15 mouse cellular contexts compared by ENCODE assay signal in genomic region chr9:66202463-66202862, GRCm38 (mm10). TPM values are rescaled to one million over a fixed set of nuclear protein-coding genes. Genes with fewer than 3 reads are reported as not detected.
DNase-seq lines count a peak whose midpoint lies in the region; ATAC-seq and TF ChIP-seq lines count a peak whose summit lies in the region.
"Had no signal": no experiment of that assay in that cellular context is flagged by ENCODE, and none has a peak within 500 bp of the region (broad histone marks: within the 10 kb centered on the region; RNA-seq: fewer than 3 reads in every experiment).

No protein-coding gene starts in this region.

- no peak overlapping the region for H3K27ac ChIP-seq in midbrain, embryonic 11.5 days (ENCODE audit: low read depth, low read length)
- H3K27ac ChIP-seq in midbrain, postnatal 0 days (ENCODE audit: low read depth, low read length) = no peak overlapping the region
- no peak overlapping the region for H3K27ac ChIP-seq in liver, embryonic 11.5 days (ENCODE audit: low read depth, low read length)
- H3K27ac ChIP-seq in forebrain, embryonic 14.5 days (ENCODE audit: low read depth, low read length) = no peak overlapping the region
- H3K27ac ChIP-seq: heart, embryonic 13.5 days; kidney, postnatal 0 days had no signal

- no peak overlapping the region for H3K9ac ChIP-seq in midbrain, embryonic 11.5 days (ENCODE audit: low read length)
- no peak overlapping the region for H3K9ac ChIP-seq in midbrain, postnatal 0 days (replicated peaks; ENCODE audit: low read length, poor library complexity, severe bottlenecking)
- H3K9ac ChIP-seq in liver, embryonic 11.5 days (ENCODE audit: low read depth, low read length) = no peak overlapping the region
- no peak overlapping the region for H3K9ac ChIP-seq in forebrain, embryonic 14.5 days (ENCODE audit: low read length)
- H3K9ac ChIP-seq: heart, embryonic 13.5 days had no signal

- no peaks in the 10 kb centered on the region for H3K9me3 ChIP-seq in midbrain, embryonic 11.5 days (ENCODE audit: control insufficient read depth, low read length)
- H3K9me3 ChIP-seq in midbrain, postnatal 0 days (ENCODE audit: low read length) = no peaks in the 10 kb centered on the region
- H3K9me3 ChIP-seq in liver, embryonic 11.5 days (ENCODE audit: control insufficient read depth, low read length) = no peaks in the 10 kb centered on the region
- H3K9me3 ChIP-seq in megakaryocyte, embryonic 14.5 days = no peaks in the 10 kb centered on the region
- no peaks in the 10 kb centered on the region for H3K9me3 ChIP-seq in forebrain, embryonic 14.5 days (replicated peaks; ENCODE audit: control insufficient read depth, low read length)
- H3K9me3 ChIP-seq: heart, embryonic 13.5 days had no signal

- peak; percentile 56 for DNase-seq in midbrain, embryonic 11.5 days (ENCODE audit: low spot score, missing footprints)
- no peak for DNase-seq in midbrain, postnatal 0 days (ENCODE audit: low spot score)
- no peak for DNase-seq in liver, embryonic 11.5 days (ENCODE audit: low spot score)
- DNase-seq in ovary, adult 18-20 months (ENCODE audit: low spot score) = no peak
- no peak for DNase-seq in embryo, embryonic 10 days (ENCODE audit: low spot score)
- DNase-seq in forebrain, embryonic 14.5 days (ENCODE audit: low spot score) = no peak
- DNase-seq: cerebellum, adult 9-11 months; embryo, embryonic 11 days; right cerebral cortex, adult 18-20 months had no signal

- no peaks in the 10 kb centered on the region for H3K36me3 ChIP-seq in midbrain, embryonic 11.5 days (ENCODE audit: control insufficient read depth, insufficient read depth, low read length)
- H3K36me3 ChIP-seq in midbrain, postnatal 0 days (ENCODE audit: insufficient read depth, low read length) = no peaks in the 10 kb centered on the region
- H3K36me3 ChIP-seq in liver, embryonic 11.5 days (ENCODE audit: control insufficient read depth, insufficient read depth, low read length) = no peaks in the 10 kb centered on the region
- H3K36me3 ChIP-seq in megakaryocyte, embryonic 14.5 days (replicated peaks; ENCODE audit: low read length) = no peaks in the 10 kb centered on the region
- H3K36me3 ChIP-seq in forebrain, embryonic 14.5 days (ENCODE audit: control insufficient read depth, insufficient read depth, low read length) = no peaks in the 10 kb centered on the region
- H3K36me3 ChIP-seq: heart, embryonic 13.5 days had no signal

- TF ChIP-seq CTCF in midbrain, postnatal 0 days (IDR thresholded peaks at IDR 0.05) = no peak

- WGBS in midbrain, embryonic 11.5 days = 83% methylated on average over 7 of the region's 7 CpGs
- WGBS in midbrain, postnatal 0 days = 82% methylated on average over 7 of the region's 7 CpGs
- 60% methylated on average over 7 of the region's 7 CpGs for WGBS in liver, embryonic 11.5 days
- 88% methylated on average over 7 of the region's 7 CpGs for WGBS in forebrain, embryonic 14.5 days

- H3K4me1 ChIP-seq in midbrain, embryonic 11.5 days (ENCODE audit: control insufficient read depth, insufficient read depth, low read length) = no peaks in the 10 kb centered on the region
- H3K4me1 ChIP-seq in midbrain, postnatal 0 days (ENCODE audit: insufficient read depth, low read length) = no peaks in the 10 kb centered on the region
- peaks cover 17% of the 10 kb centered on the region for H3K4me1 ChIP-seq in liver, embryonic 11.5 days (replicated peaks; ENCODE audit: control insufficient read depth, insufficient read depth, low read length)
- peaks cover 55% of the 10 kb centered on the region for H3K4me1 ChIP-seq in megakaryocyte, embryonic 14.5 days
- H3K4me1 ChIP-seq in forebrain, embryonic 14.5 days (ENCODE audit: control insufficient read depth, insufficient read depth, low read length) = no peaks in the 10 kb centered on the region

- no peak for ATAC-seq in midbrain, embryonic 11.5 days (ENCODE audit: low FRiP score)
- ATAC-seq in midbrain, postnatal 0 days (ENCODE audit: low FRiP score) = no peak
- ATAC-seq in liver, embryonic 11.5 days (replicated peaks; ENCODE audit: low FRiP score) = 0 out of 2 replicates have a peak, but pooled peaks have one; percentile 11
- no peak for ATAC-seq in forebrain, embryonic 14.5 days
- ATAC-seq: forebrain, embryonic 16.5 days; hindbrain, embryonic 16.5 days; lung, postnatal 0 days had no signal

- H3K4me2 ChIP-seq in midbrain, embryonic 11.5 days = no peak overlapping the region
- no peak overlapping the region for H3K4me2 ChIP-seq in midbrain, postnatal 0 days (ENCODE audit: low read depth, low read length, poor library complexity, severe bottlenecking)
- no peak overlapping the region for H3K4me2 ChIP-seq in liver, embryonic 11.5 days
- H3K4me2 ChIP-seq in forebrain, embryonic 14.5 days (ENCODE audit: low read length) = no peak overlapping the region
- H3K4me2 ChIP-seq: heart, embryonic 13.5 days had no signal

- H3K27me3 ChIP-seq in midbrain, embryonic 11.5 days (ENCODE audit: control insufficient read depth, insufficient read depth, low read length) = no peaks in the 10 kb centered on the region
- H3K27me3 ChIP-seq in midbrain, postnatal 0 days (ENCODE audit: insufficient read depth, low read length) = no peaks in the 10 kb centered on the region
- no peaks in the 10 kb centered on the region for H3K27me3 ChIP-seq in liver, embryonic 11.5 days (replicated peaks; ENCODE audit: control insufficient read depth, insufficient read depth, low read length)
- H3K27me3 ChIP-seq in megakaryocyte, embryonic 14.5 days (replicated peaks) = peaks cover 40% of the 10 kb centered on the region
- no peaks in the 10 kb centered on the region for H3K27me3 ChIP-seq in forebrain, embryonic 14.5 days (replicated peaks; ENCODE audit: control insufficient read depth, insufficient read depth, low read length)
- H3K27me3 ChIP-seq: heart, embryonic 13.5 days had no signal

- no peak overlapping the region for H3K4me3 ChIP-seq in midbrain, embryonic 11.5 days (ENCODE audit: low read depth, low read length)
- no peak overlapping the region for H3K4me3 ChIP-seq in midbrain, postnatal 0 days (ENCODE audit: low read depth, low read length)
- no peak overlapping the region for H3K4me3 ChIP-seq in liver, embryonic 11.5 days (ENCODE audit: low read depth, low read length)
- H3K4me3 ChIP-seq in megakaryocyte, embryonic 14.5 days (replicated peaks) = peak overlapping the region; percentile 48
- no peak overlapping the region for H3K4me3 ChIP-seq in forebrain, embryonic 14.5 days (ENCODE audit: low read depth, low read length)
- H3K4me3 ChIP-seq: heart, embryonic 13.5 days had no signal

RNA-seq across cellular contexts. Expression of gene Dapk2, which starts 44.4 kb away (rescaled TPM):
- polyA plus RNA-seq in midbrain, embryonic 11.5 days (2014; fragmentation: Nextera tagmentation; extraction: Ambion mirVana) = 6.7 and 7.4 TPM in 2 replicates
- 0.14 and 1.1 TPM in 2 replicates for total RNA-seq in midbrain, postnatal 0 days (2014; rRNA removed)
- 0.43 and 0.58 TPM in 2 replicates for polyA plus RNA-seq in midbrain, postnatal 0 days (2015; fragmentation: Nextera tagmentation; extraction: Ambion mirVana)
- 5.9 and 6.1 TPM in 2 replicates for polyA plus RNA-seq in liver, embryonic 11.5 days (2014; fragmentation: Nextera tagmentation; extraction: Ambion mirVana)
- 0.96 and 1.2 TPM in 2 replicates for polyA plus RNA-seq in megakaryocyte, embryonic 14.5 days (2012; ENCODE audit: insufficient read depth, low replicate concordance)
- 2.2 and 2.3 TPM in 2 replicates for polyA plus RNA-seq in forebrain, embryonic 14.5 days (2014; fragmentation: Nextera tagmentation; extraction: Ambion mirVana)
